Mouse (Mus musculus) hindbrain, embryonic 13.5 days (tissue): ENCODE measurements at regions not wholly inside any gene's neighbourhood (a gene's known extent, or its start where the extent isn't known, plus 50 kb on each side); places are given as distances from the start of the nearest gene placed in this dataset.

ENCODE experiments used
- ATAC-seq: fragments of 200-750 bp; cut with Nextera tagmentation; 2 replicates; pipeline ENCODE4 v1.8.0; 2017; ENCODE audit warnings: moderate TSS enrichment; ENCODE audit not compliant: low FRiP score
- H3K27ac ChIP-seq: fragments of 300-500 bp; sonication (generic); 2 replicates; pipeline ENCODE4 v1.5.1; 2015; ENCODE audit warnings: inconsistent platforms, mild to moderate bottlenecking, moderate library complexity
- H3K27me3 ChIP-seq: fragments of 300-500 bp; sonication (generic); 2 replicates; pipeline ENCODE4 v1.6.1; 2015; ENCODE audit warnings: mild to moderate bottlenecking, inconsistent platforms
- H3K36me3 ChIP-seq: fragments of 300-500 bp; sonication (generic); 2 replicates; pipeline ENCODE4 v1.6.1; 2015; ENCODE audit warnings: mild to moderate bottlenecking, inconsistent platforms
- H3K4me1 ChIP-seq: fragments of 300-500 bp; sonication (generic); replicated peaks from 2 replicates; pipeline ENCODE4 v1.6.1; 2015; ENCODE audit warnings: inconsistent platforms
- H3K4me2 ChIP-seq: fragments of 300-500 bp; sonication (generic); 2 replicates; pipeline ENCODE4 v1.6.1; 2015; ENCODE audit warnings: inconsistent platforms, mild to moderate bottlenecking, moderate library complexity
- H3K4me3 ChIP-seq: fragments of 300-500 bp; sonication (generic); 2 replicates; pipeline ENCODE4 v1.5.1; 2015; ENCODE audit warnings: mild to moderate bottlenecking, inconsistent platforms
- H3K9ac ChIP-seq: fragments of 300-500 bp; sonication (generic); 2 replicates; pipeline ENCODE4 v1.6.1; 2015; ENCODE audit warnings: mild to moderate bottlenecking, inconsistent platforms
- H3K9me3 ChIP-seq: fragments of 300-500 bp; sonication (generic); 2 replicates; pipeline ENCODE4 v1.6.1; 2016; ENCODE audit warnings: inconsistent platforms
- WGBS: fragments of 180-500 bp; shearing (Covaris S2); methylation state at CpG from one replicate; pipeline ENCODE4 v1.1.7; 2015; 5-methylcytosine and 5-hydroxymethylcytosine counted together

DNA sequence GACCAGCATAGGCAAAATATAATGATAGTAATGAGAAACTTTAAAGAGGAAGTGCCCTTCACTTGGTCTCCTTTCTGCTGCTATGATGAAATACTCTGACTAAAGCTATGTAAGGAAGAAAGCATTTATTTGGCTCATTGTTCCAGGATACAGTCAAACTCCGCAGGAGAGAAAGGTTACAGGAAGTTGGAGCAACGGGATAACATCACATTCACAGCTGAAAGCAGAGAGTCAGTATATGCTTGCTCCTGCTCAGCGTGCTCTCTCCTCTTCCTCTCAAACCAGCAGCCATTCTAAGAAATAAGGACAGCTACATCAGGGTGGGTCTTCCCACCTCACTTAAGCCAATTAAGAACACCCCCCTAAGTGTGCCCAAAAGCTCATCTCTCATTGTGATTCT, 98.9 kb upstream of the Syt10 start:
- Histone ChIP-seq H3K4me3 (no peak overlapping the region), H3K9me3 (no peaks in the 10 kb centered on the region), H3K27me3 (no peaks in the 10 kb centered on the region), H3K4me2 (no peak overlapping the region), H3K27ac (no peak overlapping the region), H3K4me1 (no peaks in the 10 kb centered on the region), H3K9ac (no peak overlapping the region), H3K36me3 (no peaks in the 10 kb centered on the region)
- 85% methylated on average over 3 of the region's 3 CpGs for WGBS
- no peak for ATAC-seq

DNA sequence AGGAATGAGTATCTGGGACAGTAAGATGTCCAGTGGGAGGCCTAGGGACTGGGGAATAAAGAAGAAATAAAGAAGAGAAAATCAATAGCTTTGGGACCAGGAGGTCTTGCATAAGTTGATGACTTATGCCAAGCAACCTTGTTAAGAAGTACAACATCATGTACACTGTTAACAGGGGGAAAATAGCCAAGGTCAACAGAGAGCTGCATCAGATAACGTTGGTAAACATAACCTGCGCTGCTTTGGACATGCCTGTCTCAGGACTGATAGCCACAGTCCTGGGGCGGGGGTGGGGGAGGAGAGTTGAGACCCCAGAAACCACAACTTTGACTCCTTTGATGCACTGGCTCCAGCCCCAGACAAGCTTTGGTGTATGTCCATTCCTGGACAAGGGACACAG, 90.7 kb upstream of the Syt10 start:
- no peaks in the 10 kb centered on the region for H3K36me3 ChIP-seq
- ATAC-seq, result no peak
- H3K4me2 ChIP-seq, result no peak overlapping the region
- H3K27ac ChIP-seq, result no peak overlapping the region
- H3K9me3 ChIP-seq, result no peaks in the 10 kb centered on the region
- no peaks in the 10 kb centered on the region for H3K4me1 ChIP-seq
- no peak overlapping the region for H3K4me3 ChIP-seq
- no peak overlapping the region for H3K9ac ChIP-seq
- H3K27me3 ChIP-seq, result no peaks in the 10 kb centered on the region
- WGBS, result 92% methylated on average over 3 of the region's 3 CpGs

DNA sequence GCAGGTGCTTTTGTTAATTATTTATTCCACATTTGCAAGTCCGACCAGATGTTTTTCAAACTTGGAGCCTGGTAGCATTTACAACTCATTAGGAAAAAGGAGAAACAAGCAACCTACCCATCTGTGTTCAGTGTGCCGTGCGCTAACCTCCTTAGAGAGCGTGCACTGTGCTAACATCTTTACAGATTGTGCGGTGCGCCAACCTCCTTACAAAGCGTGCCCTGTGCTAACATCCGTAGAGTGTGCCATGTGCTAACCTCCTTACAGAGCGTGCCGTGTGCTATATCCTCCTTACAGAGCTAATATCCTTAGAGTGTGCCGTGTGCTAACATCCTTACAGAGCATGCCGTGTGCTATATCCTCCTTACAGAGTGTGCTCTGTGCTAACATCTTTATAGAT, 73.9 kb upstream of the Syt10 start:
- no peak overlapping the region for H3K27ac ChIP-seq
- no peaks in the 10 kb centered on the region for H3K9me3 ChIP-seq
- no peak overlapping the region for H3K4me2 ChIP-seq
- no peaks in the 10 kb centered on the region for H3K27me3 ChIP-seq
- no peak overlapping the region for H3K4me3 ChIP-seq
- no peaks in the 10 kb centered on the region for H3K36me3 ChIP-seq
- H3K4me1 ChIP-seq, result no peaks in the 10 kb centered on the region
- H3K9ac ChIP-seq, result no peak overlapping the region
- ATAC-seq, result 0 out of 2 replicates have a peak, but pooled peaks have one; percentile 10
- 89% methylated on average over 12 of the region's 12 CpGs for WGBS

DNA sequence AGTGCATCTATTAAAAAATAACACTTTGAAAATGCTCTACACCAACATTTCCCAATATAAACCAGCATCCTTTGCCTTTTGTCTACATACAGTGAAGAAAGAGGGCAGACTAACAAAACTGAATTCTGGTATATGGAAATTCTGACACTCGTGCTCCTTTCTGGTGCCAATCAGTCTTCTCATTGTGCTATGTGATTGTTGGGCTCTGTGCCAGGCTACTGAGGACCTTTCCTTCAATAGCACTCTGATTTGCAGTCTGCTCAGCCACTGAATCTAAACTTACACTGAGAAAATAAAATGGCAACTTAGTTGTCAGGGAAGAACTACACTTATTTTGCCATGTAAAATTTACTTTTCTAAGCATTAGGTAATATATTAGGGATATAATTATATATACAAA, 61.4 kb upstream of the Syt10 start:
- no peak for ATAC-seq
- no peaks in the 10 kb centered on the region for H3K9me3 ChIP-seq
- H3K4me1 ChIP-seq, result no peaks in the 10 kb centered on the region
- no peaks in the 10 kb centered on the region for H3K36me3 ChIP-seq
- no peak overlapping the region for H3K4me3 ChIP-seq
- H3K27ac ChIP-seq, result no peak overlapping the region
- no peak overlapping the region for H3K4me2 ChIP-seq
- H3K27me3 ChIP-seq, result no peaks in the 10 kb centered on the region
- no peak overlapping the region for H3K9ac ChIP-seq
- WGBS, result 45% methylated on average over 1 of the region's 1 CpGs

DNA sequence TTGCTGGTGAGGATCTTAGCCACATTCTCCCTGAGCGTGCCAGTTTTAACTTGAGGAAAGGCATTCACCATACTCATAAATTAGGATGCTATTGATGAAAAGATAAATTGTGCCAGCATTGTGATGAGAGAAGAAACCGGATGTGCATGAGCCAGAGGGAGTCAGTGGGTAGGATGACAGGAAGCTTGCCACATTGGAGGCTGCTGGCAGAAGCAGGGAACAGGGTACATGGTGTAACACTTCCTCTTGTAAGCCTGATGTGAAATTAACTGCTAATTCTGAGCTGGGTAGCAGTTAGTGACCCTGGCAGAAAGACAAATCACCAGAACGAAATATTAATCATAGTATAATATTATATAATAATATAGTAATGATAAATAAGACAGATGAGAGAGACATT, 52.0 kb upstream of the Syt10 start:
- Histone ChIP-seq H3K27ac (no peak overlapping the region), H3K4me2 (no peak overlapping the region), H3K9ac (no peak overlapping the region), H3K4me1 (no peaks in the 10 kb centered on the region), H3K9me3 (no peaks in the 10 kb centered on the region), H3K36me3 (no peaks in the 10 kb centered on the region), H3K27me3 (no peaks in the 10 kb centered on the region), H3K4me3 (no peak overlapping the region)
- ATAC-seq, result no peak
- 77% methylated on average over 3 of the region's 3 CpGs for WGBS
